Mouse (Mus musculus) E14TG2a.4 (cell line): ENCODE results near the gene Pomc.

Experiments used
- CTCF ChIP-seq: conservative IDR thresholded peaks from 2 replicates; pipeline ENCODE4 v1.5.1; 2014; ENCODE audit warnings: low read length
- NANOG ChIP-seq: IDR thresholded peaks from 2 replicates; pipeline ENCODE4 v1.6.1; 2014; ENCODE audit warnings: borderline replicate concordance, low read length, mixed read lengths
- POU5F1 ChIP-seq: IDR thresholded peaks from 2 replicates; pipeline ENCODE4 v1.6.1; 2014; ENCODE audit warnings: low read length, borderline replicate concordance

DNA sequence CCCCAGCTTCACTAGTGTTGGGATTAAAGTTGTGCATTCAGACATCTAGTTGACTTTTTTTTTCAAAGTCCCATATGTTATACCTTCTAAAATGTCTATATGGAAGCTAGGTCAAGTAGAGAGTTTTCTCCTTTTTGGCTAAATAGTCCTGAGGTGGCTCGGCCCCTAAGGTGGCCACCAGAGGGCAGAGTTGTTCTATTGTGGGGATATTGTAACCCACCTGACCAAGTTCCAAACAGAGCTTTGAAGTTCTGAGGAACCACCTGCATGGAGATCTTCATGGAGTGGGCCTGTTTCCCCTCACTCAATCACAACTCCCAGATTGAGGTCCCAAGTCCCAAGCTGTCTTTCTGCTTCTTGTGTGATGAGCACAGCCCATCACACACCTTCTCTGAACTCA, 28.6 kb upstream of the Pomc start:
- TF ChIP-seq CTCF (peak; percentile 89), NANOG (no peak), POU5F1 (no peak)
